Mouse (Mus musculus): ENCODE results near the gene 2210407C18Rik. TPM values are rescaled to one million over a fixed set of nuclear protein-coding genes. Genes with fewer than 3 reads are reported as not detected.

The 2210407C18Rik gene
- polyA plus RNA-seq, 1 experiment from 2014 or later: not detected

DNA sequence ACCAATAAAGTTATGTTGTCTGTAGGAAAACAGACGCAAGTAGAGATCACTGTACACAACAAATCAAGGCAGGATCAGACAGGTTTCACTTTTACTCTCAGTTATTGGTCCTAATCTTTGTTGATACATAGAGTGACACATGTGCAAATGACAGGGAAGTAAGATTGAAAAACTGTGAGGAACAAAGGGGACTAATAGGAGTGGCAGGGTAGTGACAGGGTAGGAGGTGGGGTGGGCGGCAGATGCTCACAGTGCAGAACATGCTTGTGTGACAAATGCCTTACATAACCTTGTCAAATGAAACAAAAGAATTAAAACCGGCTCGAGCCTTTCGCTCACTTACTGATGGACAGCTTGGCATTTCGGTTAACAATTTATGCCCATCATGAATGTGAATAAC lies 2.9 kb upstream of the 2210407C18Rik start:
- DNase-seq (ENCODE audit: low spot score): no peak
- Histone ChIP-seq H3K36me3 (ENCODE audit: insufficient read depth, low read length) (no peaks in the 10 kb centered on the region), H3K4me2 (replicated peaks; ENCODE audit: low read depth, low read length) (no peak overlapping the region), H3K9me3 (ENCODE audit: low read length) (no peaks in the 10 kb centered on the region), H3K4me1 (ENCODE audit: insufficient read depth, low read depth, low read length) (no peaks in the 10 kb centered on the region), H3K4me3 (ENCODE audit: low read depth, low read length) (no peak overlapping the region), H3K27ac (ENCODE audit: low read length) (no peak overlapping the region), H3K27me3 (replicated peaks; ENCODE audit: insufficient read depth, low read length) (no peaks in the 10 kb centered on the region), H3K9ac (replicated peaks; ENCODE audit: low read depth) (no peak overlapping the region)
- no peak for TF ChIP-seq CTCF (IDR thresholded peaks at IDR 0.05)
- TF ChIP-seq EP300 (IDR thresholded peaks at IDR 0.05): no peak
- 54% methylated on average over 6 of the region's 6 CpGs for WGBS
- ATAC-seq: no peak

GRCm38 (mm10) chr11:58618369-58618768 lies 2.5 kb upstream of the 2210407C18Rik start:
- H3K4me2 ChIP-seq (replicated peaks; ENCODE audit: low read depth, low read length): no peak overlapping the region
- no peak overlapping the region for H3K4me3 ChIP-seq (ENCODE audit: low read depth, low read length)
- WGBS: 55% methylated on average over 3 of the region's 3 CpGs
- no peaks in the 10 kb centered on the region for H3K27me3 ChIP-seq (replicated peaks; ENCODE audit: insufficient read depth, low read length)
- no peaks in the 10 kb centered on the region for H3K9me3 ChIP-seq (ENCODE audit: low read length)
- H3K4me1 ChIP-seq (ENCODE audit: insufficient read depth, low read depth, low read length): no peaks in the 10 kb centered on the region
- ATAC-seq: no peak
- H3K36me3 ChIP-seq (ENCODE audit: insufficient read depth, low read length): no peaks in the 10 kb centered on the region
- no peak for DNase-seq (ENCODE audit: low spot score)
- H3K27ac ChIP-seq (ENCODE audit: low read length): no peak overlapping the region
- TF ChIP-seq EP300 (IDR thresholded peaks at IDR 0.05) (no peak), CTCF (IDR thresholded peaks at IDR 0.05) (no peak)
- H3K9ac ChIP-seq (replicated peaks; ENCODE audit: low read depth): no peak overlapping the region

DNA sequence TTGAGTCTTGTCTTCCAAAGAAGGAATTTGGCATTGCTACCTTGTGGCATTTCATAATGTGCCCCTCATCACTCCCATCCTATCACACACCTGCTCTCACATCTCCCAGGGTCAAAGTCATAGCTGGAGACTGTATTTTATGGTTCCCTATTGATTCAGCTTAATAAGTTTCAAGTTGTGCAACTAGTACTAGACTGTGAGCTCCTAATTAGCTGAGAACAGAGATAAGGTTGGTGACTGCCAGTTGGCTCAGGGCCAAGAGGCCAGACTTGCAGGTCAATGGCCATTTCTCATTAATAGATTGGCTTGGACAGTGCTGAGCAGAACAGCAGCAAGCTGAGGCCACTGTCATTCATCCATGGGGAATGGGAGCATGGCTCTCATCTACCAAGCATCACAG lies 1.3 kb downstream of the 2210407C18Rik start:
- DNase-seq (ENCODE audit: low spot score) (peak; percentile 23), ATAC-seq (no peak)
- H3K4me2 ChIP-seq (replicated peaks; ENCODE audit: low read depth, low read length): no peak overlapping the region
- no peaks in the 10 kb centered on the region for H3K27me3 ChIP-seq (replicated peaks; ENCODE audit: insufficient read depth, low read length)
- H3K36me3 ChIP-seq (ENCODE audit: insufficient read depth, low read length): no peaks in the 10 kb centered on the region
- H3K4me3 ChIP-seq (ENCODE audit: low read depth, low read length): no peak overlapping the region
- no peaks in the 10 kb centered on the region for H3K9me3 ChIP-seq (ENCODE audit: low read length)
- no peaks in the 10 kb centered on the region for H3K4me1 ChIP-seq (ENCODE audit: insufficient read depth, low read depth, low read length)
- no peak overlapping the region for H3K9ac ChIP-seq (replicated peaks; ENCODE audit: low read depth)
- no peak overlapping the region for H3K27ac ChIP-seq (ENCODE audit: low read length)
- TF ChIP-seq CTCF (IDR thresholded peaks at IDR 0.05) (no peak), EP300 (IDR thresholded peaks at IDR 0.05) (no peak)

GRCm38 (mm10) chr11:58613359-58613758 lies 2.5 kb downstream of the 2210407C18Rik start:
- no peaks in the 10 kb centered on the region for H3K4me1 ChIP-seq (ENCODE audit: insufficient read depth, low read depth, low read length)
- TF ChIP-seq CTCF (IDR thresholded peaks at IDR 0.05) (no peak), EP300 (IDR thresholded peaks at IDR 0.05) (no peak)
- H3K36me3 ChIP-seq (ENCODE audit: insufficient read depth, low read length): no peaks in the 10 kb centered on the region
- no peak overlapping the region for H3K4me2 ChIP-seq (replicated peaks; ENCODE audit: low read depth, low read length)
- 53% methylated on average over 3 of the region's 3 CpGs for WGBS
- DNase-seq (ENCODE audit: low spot score): peak; percentile 29
- H3K4me3 ChIP-seq (ENCODE audit: low read depth, low read length): no peak overlapping the region
- H3K27me3 ChIP-seq (replicated peaks; ENCODE audit: insufficient read depth, low read length): no peaks in the 10 kb centered on the region
- H3K27ac ChIP-seq (ENCODE audit: low read length): no peak overlapping the region
- H3K9ac ChIP-seq (replicated peaks; ENCODE audit: low read depth): no peak overlapping the region
- ATAC-seq: no peak
- H3K9me3 ChIP-seq (ENCODE audit: low read length): no peaks in the 10 kb centered on the region

DNA sequence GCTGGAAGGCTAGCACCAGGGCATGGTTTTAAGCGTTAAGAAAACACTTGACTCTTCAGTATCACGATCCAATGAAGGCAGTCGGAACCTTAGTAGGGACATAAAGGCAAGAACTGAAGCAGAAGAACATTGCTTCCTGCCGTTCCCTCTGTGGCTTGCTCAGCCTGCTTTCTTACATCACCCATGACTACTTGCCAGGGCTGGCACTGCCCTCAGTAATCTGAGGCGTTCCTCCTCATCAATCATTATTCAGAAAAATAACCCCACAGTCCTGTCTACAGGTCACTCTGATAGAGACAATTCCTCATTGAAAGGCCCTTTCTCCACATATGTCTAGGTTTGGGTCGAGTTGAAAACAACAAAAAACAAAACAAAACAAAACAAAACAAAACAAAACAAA lies 8.8 kb downstream of the 2210407C18Rik start:
- ATAC-seq: no peak
- Histone ChIP-seq H3K4me3 (ENCODE audit: low read depth, low read length) (no peak overlapping the region), H3K36me3 (ENCODE audit: insufficient read depth, low read length) (no peaks in the 10 kb centered on the region), H3K4me2 (replicated peaks; ENCODE audit: low read depth, low read length) (no peak overlapping the region), H3K27ac (ENCODE audit: low read length) (no peak overlapping the region), H3K9me3 (ENCODE audit: low read length) (no peaks in the 10 kb centered on the region), H3K4me1 (ENCODE audit: insufficient read depth, low read depth, low read length) (no peaks in the 10 kb centered on the region), H3K27me3 (replicated peaks; ENCODE audit: insufficient read depth, low read length) (no peaks in the 10 kb centered on the region), H3K9ac (replicated peaks; ENCODE audit: low read depth) (no peak overlapping the region)
- TF ChIP-seq EP300 (IDR thresholded peaks at IDR 0.05) (no peak), CTCF (IDR thresholded peaks at IDR 0.05) (no peak)
- WGBS: 70% methylated on average over 6 of the region's 6 CpGs
- no peak for DNase-seq (ENCODE audit: low spot score)

- Histone ChIP-seq H3K4me2 (replicated peaks; ENCODE audit: low read depth, low read length) (no peak overlapping the region), H3K4me1 (ENCODE audit: insufficient read depth, low read depth, low read length) (no peaks in the 10 kb centered on the region), H3K4me3 (ENCODE audit: low read depth, low read length) (no peak overlapping the region), H3K27me3 (replicated peaks; ENCODE audit: insufficient read depth, low read length) (no peaks in the 10 kb centered on the region), H3K27ac (ENCODE audit: low read length) (no peak overlapping the region), H3K9me3 (ENCODE audit: low read length) (no peaks in the 10 kb centered on the region), H3K9ac (replicated peaks; ENCODE audit: low read depth) (no peak overlapping the region), H3K36me3 (ENCODE audit: insufficient read depth, low read length) (no peaks in the 10 kb centered on the region)
- TF ChIP-seq EP300 (IDR thresholded peaks at IDR 0.05) (no peak), CTCF (IDR thresholded peaks at IDR 0.05) (no peak)
- WGBS: 70% methylated on average over 12 of the region's 12 CpGs
- ATAC-seq: no peak
- DNase-seq (ENCODE audit: low spot score): no peak
Observed at GRCm38 (mm10) chr11:58606177-58606919, 9.5 kb downstream of the 2210407C18Rik start.

Data from lung, postnatal 0 days (tissue).